Mouse (Mus musculus) thymus, adult 2 months (tissue): Measurements from ENCODE around the gene Cers3. TPM values are rescaled to one million over a fixed set of nuclear protein-coding genes. Genes with fewer than 3 reads are reported as not detected.

Experiments
- DNase-seq: peaks from one replicate; pipeline ENCODE4 v3.0.0; 2021
- H3K27ac ChIP-seq: fragments of 200-500 bp; 2 replicates; pipeline ENCODE4 v1.5.1; 2012; ENCODE audit warnings: low read length, control low read depth; ENCODE audit not compliant: control insufficient read depth, insufficient read depth
- H3K27me3 ChIP-seq: fragments of 200-500 bp; 2 replicates; pipeline ENCODE4 v1.6.1; 2012; ENCODE audit warnings: mild to moderate bottlenecking, low read length, moderate library complexity, mixed read lengths; ENCODE audit not compliant: control insufficient read depth, insufficient read depth
- H3K36me3 ChIP-seq: fragments of 200-500 bp; 2 replicates; pipeline ENCODE4 v1.6.1; 2012; ENCODE audit warnings: mild to moderate bottlenecking, low read length, moderate library complexity; ENCODE audit not compliant: control insufficient read depth, insufficient read depth
- H3K4me1 ChIP-seq: fragments of 200-500 bp; replicated peaks from 2 replicates; pipeline ENCODE4 v1.6.1; 2012; ENCODE audit warnings: low read length; ENCODE audit not compliant: control insufficient read depth, insufficient read depth
- H3K4me3 ChIP-seq: fragments of 200-500 bp; 2 replicates; pipeline ENCODE4 v1.5.1; 2012; ENCODE audit warnings: mild to moderate bottlenecking, low read length, control low read depth, moderate library complexity; ENCODE audit not compliant: control insufficient read depth, insufficient read depth
- CTCF ChIP-seq: fragments of 200-500 bp; IDR thresholded peaks from 2 replicates; pipeline ENCODE4 v1.5.1; 2012; ENCODE audit warnings: mild to moderate bottlenecking, control low read depth, low read length, moderate library complexity, borderline replicate concordance; ENCODE audit not compliant: control insufficient read depth, poor library complexity, insufficient read depth; ENCODE audit errors: extremely low read depth
- POLR2A ChIP-seq: fragments of 200-500 bp; IDR thresholded peaks from 2 replicates; pipeline ENCODE4 v1.6.1; 2012; ENCODE audit warnings: mild to moderate bottlenecking, low read length, control low read depth, moderate library complexity; ENCODE audit not compliant: control insufficient read depth, poor library complexity, insufficient read depth; ENCODE audit errors: extremely low read depth
- WGBS: fragments of 180-500 bp; shearing (Covaris S2); methylation state at CpG from one replicate; pipeline ENCODE4 v1.1.7; 2018; 5-methylcytosine and 5-hydroxymethylcytosine counted together
- polyA plus RNA-seq: library from polyadenylated mRNA; depleted of rRNA; stranded (reverse); fragments of >200 nt; gene quantifications from 2 replicates; pipeline ENCODE4 v1.2.3, GENCODE M21; 2012

Cers3 gene
- polyA plus RNA-seq, 1 experiment = 1.2 TPM

DNA sequence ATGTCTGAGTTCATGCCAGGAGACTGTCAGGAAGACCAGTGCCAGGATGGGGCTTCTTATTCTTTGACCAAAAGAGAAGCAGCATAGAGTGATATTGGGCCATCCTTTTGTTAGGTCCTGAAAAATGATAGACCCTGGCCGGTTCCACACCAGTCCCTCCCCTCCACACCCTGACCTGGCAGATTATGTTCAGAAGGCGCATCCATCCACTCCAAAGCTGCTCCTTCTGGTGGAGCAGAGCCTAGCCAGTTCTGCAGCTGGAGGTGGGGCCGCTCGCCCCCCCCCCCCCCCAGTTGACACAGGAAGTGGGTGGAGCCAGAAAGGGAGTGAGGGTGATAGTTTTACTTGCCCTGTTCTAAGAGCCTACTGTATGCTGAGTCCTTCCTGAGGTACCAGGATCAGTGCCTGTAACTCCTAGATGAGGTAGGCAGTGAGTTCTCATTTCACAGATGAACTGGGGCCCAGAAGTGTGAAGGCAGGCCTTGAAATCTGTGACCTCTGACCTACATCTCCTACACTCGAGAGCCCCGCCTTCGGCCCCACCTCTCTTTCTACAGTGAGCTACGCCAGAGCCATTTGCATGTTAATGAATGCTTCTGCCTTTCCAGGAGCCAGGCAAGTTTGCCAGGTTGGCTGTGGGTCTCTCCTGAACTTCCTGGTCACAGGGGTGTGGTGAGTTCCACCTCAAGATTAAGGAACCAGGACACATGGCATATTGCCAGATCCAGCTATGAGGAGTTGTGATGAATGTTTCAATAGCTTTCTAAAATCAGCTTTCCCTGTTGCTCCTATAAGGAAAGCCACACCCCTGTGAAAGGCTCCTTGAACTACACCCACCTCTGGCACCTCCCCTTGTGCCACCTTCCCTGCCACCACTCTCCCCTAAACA lies 46.8 kb downstream of the Cers3 start:
- Histone ChIP-seq H3K4me3 (no peak overlapping the region), H3K36me3 (no peaks in the 10 kb centered on the region), H3K27ac (no peak overlapping the region; the same call in 1 of the 2 replicates), H3K27me3 (no peaks in the 10 kb centered on the region), H3K4me1 (peaks cover 7% of the 10 kb centered on the region)
- DNase-seq = no peak
- WGBS = 68% methylated on average over 8 of the region's 8 CpGs
- no peak for TF ChIP-seq CTCF
- TF ChIP-seq POLR2A = no peak

GRCm38 (mm10) chr7:66791022-66791421 lies 47.7 kb downstream of the Cers3 start:
- Histone ChIP-seq H3K27ac (no peak overlapping the region), H3K36me3 (no peaks in the 10 kb centered on the region), H3K4me3 (no peak overlapping the region), H3K4me1 (peaks cover 7% of the 10 kb centered on the region), H3K27me3 (no peaks in the 10 kb centered on the region)
- no peak for DNase-seq
- 97% methylated on average over 3 of the region's 3 CpGs for WGBS
- no peak for TF ChIP-seq CTCF
- no peak for TF ChIP-seq POLR2A

- WGBS = 89% methylated on average over 1 of the region's 1 CpGs
- Histone ChIP-seq H3K27me3 (no peaks in the 10 kb centered on the region), H3K4me3 (no peak overlapping the region), H3K27ac (no peak overlapping the region), H3K36me3 (no peaks in the 10 kb centered on the region), H3K4me1 (no peaks in the 10 kb centered on the region)
- TF ChIP-seq CTCF (no peak), POLR2A (no peak)
- no peak for DNase-seq
These were observed 53.6 kb downstream of the Cers3 start for GRCm38 (mm10) chr7:66796909-66797308.

GRCm38 (mm10) chr7:66797345-66797744 lies 54.0 kb downstream of the Cers3 start:
- H3K36me3 ChIP-seq = no peaks in the 10 kb centered on the region
- WGBS = 95% methylated on average over 1 of the region's 1 CpGs
- H3K27me3 ChIP-seq = no peaks in the 10 kb centered on the region
- H3K4me3 ChIP-seq = no peak overlapping the region
- H3K27ac ChIP-seq = no peak overlapping the region
- TF ChIP-seq CTCF (no peak), POLR2A (no peak)
- DNase-seq = no peak
- H3K4me1 ChIP-seq = no peaks in the 10 kb centered on the region

DNA sequence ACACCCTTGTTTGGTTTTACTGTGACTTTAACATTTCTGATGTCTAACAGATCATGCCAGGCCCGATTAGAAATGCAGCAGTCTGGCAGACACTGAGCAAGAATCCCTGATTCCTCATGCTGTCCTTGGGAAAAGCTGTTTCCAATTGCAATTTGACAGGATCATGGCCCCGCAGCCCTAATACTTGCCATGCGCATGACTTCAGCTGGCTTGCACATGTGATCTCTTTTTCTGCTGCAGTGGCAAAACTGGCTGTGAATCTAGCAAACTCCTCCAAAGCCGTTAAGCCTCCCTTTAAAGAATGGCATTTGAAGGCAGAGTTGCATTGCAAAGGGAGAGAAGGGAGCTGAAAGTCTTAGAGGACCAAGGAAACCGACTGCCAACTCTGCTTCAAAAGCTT lies 55.5 kb downstream of the Cers3 start:
- Histone ChIP-seq H3K4me3 (no peak overlapping the region), H3K27me3 (no peaks in the 10 kb centered on the region), H3K27ac (no peak overlapping the region), H3K4me1 (no peaks in the 10 kb centered on the region), H3K36me3 (no peaks in the 10 kb centered on the region)
- no peak for DNase-seq
- no peak for TF ChIP-seq CTCF
- no peak for TF ChIP-seq POLR2A
- 89% methylated on average over 5 of the region's 5 CpGs for WGBS

DNA sequence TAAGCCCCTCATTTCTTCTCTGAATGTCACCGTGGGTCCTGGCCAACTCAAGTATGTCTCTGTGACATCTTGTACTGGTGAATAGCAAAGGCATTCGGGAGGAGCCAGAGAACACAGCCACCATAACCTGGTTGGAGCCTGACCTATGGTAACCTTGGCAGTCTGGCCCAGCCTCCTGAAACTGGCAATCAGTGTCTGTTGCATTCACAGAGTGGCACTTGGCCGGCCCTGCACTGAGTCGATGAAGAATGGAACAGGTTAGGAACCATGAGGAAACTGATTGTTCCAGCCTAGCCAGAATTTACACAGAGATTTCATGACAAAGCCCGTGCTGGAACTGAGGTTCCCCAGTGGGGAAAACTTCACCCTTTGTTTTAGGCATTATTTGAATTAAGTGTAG lies 57.5 kb downstream of the Cers3 start:
- TF ChIP-seq POLR2A = no peak
- TF ChIP-seq CTCF = no peak
- Histone ChIP-seq H3K36me3 (no peaks in the 10 kb centered on the region), H3K4me3 (no peak overlapping the region), H3K4me1 (no peaks in the 10 kb centered on the region), H3K27ac (no peak overlapping the region), H3K27me3 (no peaks in the 10 kb centered on the region)
- WGBS = 92% methylated on average over 5 of the region's 5 CpGs
- DNase-seq = no peak

- Histone ChIP-seq H3K36me3 (no peaks in the 10 kb centered on the region), H3K27me3 (no peaks in the 10 kb centered on the region), H3K4me3 (no peak overlapping the region), H3K4me1 (no peaks in the 10 kb centered on the region), H3K27ac (no peak overlapping the region)
- no peak for DNase-seq
- TF ChIP-seq POLR2A = no peak
- no peak for TF ChIP-seq CTCF
These were observed 58.5 kb downstream of the Cers3 start for GRCm38 (mm10) chr7:66801785-66802184.
